Mouse (Mus musculus): ENCODE results near the gene Irf6. TPM values are rescaled to one million over a fixed set of nuclear protein-coding genes. Genes with fewer than 3 reads are reported as not detected.
A peak's percentile ranks its signal among the peaks of the same experiment; 100 is the strongest.

Irf6 gene
- polyA plus RNA-seq, 1 experiment = 18.1 TPM

GRCm38 (mm10) chr1:193145101-193145500 lies 7.8 kb upstream of the Irf6 start:
- H3K27ac ChIP-seq (ENCODE audit: insufficient read depth, low read length) = no peak overlapping the region
- no peaks in the 10 kb centered on the region for H3K27me3 ChIP-seq (ENCODE audit: control insufficient read depth, insufficient read depth, low read length, poor library complexity, severe bottlenecking)
- no peaks in the 10 kb centered on the region for H3K9me3 ChIP-seq (replicated peaks; ENCODE audit: control insufficient read depth, insufficient read depth, low read length, poor library complexity, severe bottlenecking)
- H3K36me3 ChIP-seq (ENCODE audit: control insufficient read depth, insufficient read depth, low read length, poor library complexity, severe bottlenecking) = no peaks in the 10 kb centered on the region
- no peaks in the 10 kb centered on the region for H3K4me1 ChIP-seq (ENCODE audit: control insufficient read depth, insufficient read depth, low read length)
- H3K9ac ChIP-seq (ENCODE audit: low read depth, poor library complexity, severe bottlenecking) = no peak overlapping the region
- H3K4me3 ChIP-seq (ENCODE audit: low read depth, low read length) = no peak overlapping the region
- TF ChIP-seq POLR2A (IDR thresholded peaks at IDR 0.05; ENCODE audit: insufficient read depth, low read length) = no peak
- no peak for TF ChIP-seq EP300 (IDR thresholded peaks at IDR 0.05; ENCODE audit: insufficient read depth, low read depth, low read length)
- TF ChIP-seq CTCF (IDR thresholded peaks at IDR 0.05; ENCODE audit: low read depth, low read length) = no peak

DNA sequence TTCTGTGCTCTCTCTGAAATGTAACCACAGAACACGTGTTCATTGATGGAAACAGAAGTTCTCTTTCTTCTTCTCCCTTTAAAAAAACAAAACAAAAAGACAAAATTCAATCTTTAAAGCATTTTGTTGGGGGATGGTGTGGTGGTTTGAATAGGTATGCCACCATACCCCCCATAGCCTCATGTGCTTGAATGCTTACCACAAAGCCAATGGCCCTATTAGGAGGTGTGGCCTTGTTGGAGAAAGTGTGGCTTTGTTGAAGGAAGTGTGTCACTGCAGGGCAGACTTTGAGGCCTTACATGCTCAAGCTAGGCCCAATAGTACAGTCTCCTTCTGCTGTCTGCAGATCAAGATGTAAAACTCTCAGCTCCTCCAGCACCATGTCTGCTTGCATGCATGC lies 6.5 kb upstream of the Irf6 start:
- Histone ChIP-seq H3K9me3 (replicated peaks; ENCODE audit: control insufficient read depth, insufficient read depth, low read length, poor library complexity, severe bottlenecking) (no peaks in the 10 kb centered on the region), H3K4me3 (ENCODE audit: low read depth, low read length) (no peak overlapping the region), H3K9ac (ENCODE audit: low read depth, poor library complexity, severe bottlenecking) (no peak overlapping the region), H3K27ac (ENCODE audit: insufficient read depth, low read length) (no peak overlapping the region), H3K27me3 (ENCODE audit: control insufficient read depth, insufficient read depth, low read length, poor library complexity, severe bottlenecking) (no peaks in the 10 kb centered on the region), H3K36me3 (ENCODE audit: control insufficient read depth, insufficient read depth, low read length, poor library complexity, severe bottlenecking) (no peaks in the 10 kb centered on the region), H3K4me1 (ENCODE audit: control insufficient read depth, insufficient read depth, low read length) (no peaks in the 10 kb centered on the region)
- TF ChIP-seq POLR2A (IDR thresholded peaks at IDR 0.05; ENCODE audit: insufficient read depth, low read length) = no peak
- TF ChIP-seq EP300 (IDR thresholded peaks at IDR 0.05; ENCODE audit: insufficient read depth, low read depth, low read length) = no peak
- no peak for TF ChIP-seq CTCF (IDR thresholded peaks at IDR 0.05; ENCODE audit: low read depth, low read length)

DNA sequence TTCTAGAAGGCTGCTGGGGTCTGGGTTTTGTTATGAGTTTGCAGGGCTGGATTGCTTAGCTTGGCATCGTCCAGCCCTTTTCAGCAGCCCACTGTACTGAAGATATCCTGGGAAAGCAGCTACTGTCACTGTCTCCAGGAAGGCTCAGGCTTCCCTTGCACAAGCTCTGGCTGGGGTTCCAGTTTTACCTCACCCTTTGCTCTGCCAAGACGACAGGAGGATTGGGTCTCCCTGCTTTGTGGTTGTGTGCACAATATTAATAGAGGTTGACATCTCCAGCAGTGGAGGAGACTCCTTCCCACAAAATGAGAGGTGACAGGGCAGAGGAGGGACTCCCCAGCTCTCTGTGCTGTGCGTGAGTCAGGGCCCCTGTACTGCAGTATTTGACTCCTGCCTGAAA lies 3.7 kb upstream of the Irf6 start:
- Histone ChIP-seq H3K4me3 (ENCODE audit: low read depth, low read length) (no peak overlapping the region), H3K9ac (ENCODE audit: low read depth, poor library complexity, severe bottlenecking) (no peak overlapping the region), H3K9me3 (replicated peaks; ENCODE audit: control insufficient read depth, insufficient read depth, low read length, poor library complexity, severe bottlenecking) (no peaks in the 10 kb centered on the region), H3K36me3 (ENCODE audit: control insufficient read depth, insufficient read depth, low read length, poor library complexity, severe bottlenecking) (no peaks in the 10 kb centered on the region), H3K27me3 (ENCODE audit: control insufficient read depth, insufficient read depth, low read length, poor library complexity, severe bottlenecking) (no peaks in the 10 kb centered on the region), H3K4me1 (ENCODE audit: control insufficient read depth, insufficient read depth, low read length) (no peaks in the 10 kb centered on the region), H3K27ac (ENCODE audit: insufficient read depth, low read length) (no peak overlapping the region)
- TF ChIP-seq CTCF (IDR thresholded peaks at IDR 0.05; ENCODE audit: low read depth, low read length) = no peak
- no peak for TF ChIP-seq POLR2A (IDR thresholded peaks at IDR 0.05; ENCODE audit: insufficient read depth, low read length)
- no peak for TF ChIP-seq EP300 (IDR thresholded peaks at IDR 0.05; ENCODE audit: insufficient read depth, low read depth, low read length)

GRCm38 (mm10) chr1:193151134-193151533 lies 1.8 kb upstream of the Irf6 start:
- Histone ChIP-seq H3K27me3 (ENCODE audit: control insufficient read depth, insufficient read depth, low read length, poor library complexity, severe bottlenecking) (no peaks in the 10 kb centered on the region), H3K9me3 (replicated peaks; ENCODE audit: control insufficient read depth, insufficient read depth, low read length, poor library complexity, severe bottlenecking) (no peaks in the 10 kb centered on the region)
- TF ChIP-seq POLR2A (IDR thresholded peaks at IDR 0.05; ENCODE audit: insufficient read depth, low read length) (no peak), EP300 (IDR thresholded peaks at IDR 0.05; ENCODE audit: insufficient read depth, low read depth, low read length) (no peak), CTCF (IDR thresholded peaks at IDR 0.05; ENCODE audit: low read depth, low read length) (no peak)

GRCm38 (mm10) chr1:193153561-193153960 lies 650 bp downstream of the Irf6 start:
- H3K9me3 ChIP-seq (replicated peaks; ENCODE audit: control insufficient read depth, insufficient read depth, low read length, poor library complexity, severe bottlenecking) = no peaks in the 10 kb centered on the region
- H3K36me3 ChIP-seq (ENCODE audit: control insufficient read depth, insufficient read depth, low read length, poor library complexity, severe bottlenecking) = no peaks in the 10 kb centered on the region
- H3K27me3 ChIP-seq (ENCODE audit: control insufficient read depth, insufficient read depth, low read length, poor library complexity, severe bottlenecking) = no peaks in the 10 kb centered on the region
- H3K4me1 ChIP-seq (ENCODE audit: control insufficient read depth, insufficient read depth, low read length) = no peaks in the 10 kb centered on the region
- H3K9ac ChIP-seq (ENCODE audit: low read depth, poor library complexity, severe bottlenecking) = peak overlapping the region; percentile 67
- no peak for TF ChIP-seq EP300 (IDR thresholded peaks at IDR 0.05; ENCODE audit: insufficient read depth, low read depth, low read length)
- TF ChIP-seq POLR2A (IDR thresholded peaks at IDR 0.05; ENCODE audit: insufficient read depth, low read length) = no peak
- TF ChIP-seq CTCF (IDR thresholded peaks at IDR 0.05; ENCODE audit: low read depth, low read length) = no peak
- no peak overlapping the region for H3K27ac ChIP-seq (ENCODE audit: insufficient read depth, low read length)
- H3K4me3 ChIP-seq (ENCODE audit: low read depth, low read length) = peak overlapping the region; percentile 84

More at GRCm38 (mm10) chr1:193151134-193151533, 1.8 kb upstream of the Irf6 start:
- no peak overlapping the region for H3K9ac ChIP-seq (ENCODE audit: low read depth, poor library complexity, severe bottlenecking)
- H3K27ac ChIP-seq (ENCODE audit: insufficient read depth, low read length) = no peak overlapping the region
- H3K4me1 ChIP-seq (ENCODE audit: control insufficient read depth, insufficient read depth, low read length) = no peaks in the 10 kb centered on the region
- no peak overlapping the region for H3K4me3 ChIP-seq (ENCODE audit: low read depth, low read length)
- no peaks in the 10 kb centered on the region for H3K36me3 ChIP-seq (ENCODE audit: control insufficient read depth, insufficient read depth, low read length, poor library complexity, severe bottlenecking)

DNA sequence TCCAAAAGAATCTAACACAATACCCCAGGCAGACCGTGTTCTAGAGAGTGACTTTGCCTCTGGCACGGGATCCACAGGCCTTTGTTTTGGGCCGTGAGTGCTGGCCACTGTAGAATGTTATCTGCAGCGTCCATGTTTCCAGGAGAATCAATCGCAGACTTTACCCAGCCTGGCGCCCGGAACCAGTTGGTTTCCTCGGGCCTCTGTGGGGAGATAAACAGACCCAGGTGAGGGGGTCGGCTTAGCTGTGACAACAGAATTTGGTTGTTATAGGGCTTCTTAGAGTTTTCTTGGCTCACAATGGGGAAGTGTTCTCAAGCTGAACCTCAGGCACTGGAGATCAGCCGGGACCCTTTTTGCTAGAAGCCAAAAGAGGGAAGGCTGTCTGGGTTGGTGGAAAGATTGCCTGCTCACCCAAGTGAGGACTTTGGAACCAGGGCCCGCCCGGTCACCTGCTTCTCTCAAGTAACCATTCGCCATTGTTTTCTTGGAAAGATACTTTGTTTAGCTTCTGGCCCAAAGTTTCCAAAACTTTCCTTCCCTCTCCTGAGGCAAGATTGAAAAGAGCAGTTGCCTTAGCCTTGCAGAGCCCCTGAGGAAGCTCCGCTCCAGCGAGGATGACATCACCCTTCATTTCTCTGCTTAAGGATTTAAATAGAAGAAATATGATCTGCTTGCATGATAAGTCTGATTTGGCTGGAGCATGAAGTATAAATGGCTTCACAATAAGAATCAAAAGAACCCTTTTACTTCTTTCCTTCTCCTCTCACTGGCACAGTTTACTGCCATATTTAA lies 3.6 kb downstream of the Irf6 start:
- no peak overlapping the region for H3K4me3 ChIP-seq (ENCODE audit: low read depth, low read length)
- H3K36me3 ChIP-seq (ENCODE audit: control insufficient read depth, insufficient read depth, low read length, poor library complexity, severe bottlenecking) = no peaks in the 10 kb centered on the region
- no peak overlapping the region for H3K9ac ChIP-seq (ENCODE audit: low read depth, poor library complexity, severe bottlenecking)
- no peaks in the 10 kb centered on the region for H3K9me3 ChIP-seq (replicated peaks; ENCODE audit: control insufficient read depth, insufficient read depth, low read length, poor library complexity, severe bottlenecking)
- no peaks in the 10 kb centered on the region for H3K27me3 ChIP-seq (ENCODE audit: control insufficient read depth, insufficient read depth, low read length, poor library complexity, severe bottlenecking)
- H3K4me1 ChIP-seq (ENCODE audit: control insufficient read depth, insufficient read depth, low read length) = no peaks in the 10 kb centered on the region
- H3K27ac ChIP-seq (ENCODE audit: insufficient read depth, low read length) = no peak overlapping the region
- TF ChIP-seq POLR2A (IDR thresholded peaks at IDR 0.05; ENCODE audit: insufficient read depth, low read length) = no peak
- no peak for TF ChIP-seq EP300 (IDR thresholded peaks at IDR 0.05; ENCODE audit: insufficient read depth, low read depth, low read length)
- TF ChIP-seq CTCF (IDR thresholded peaks at IDR 0.05; ENCODE audit: low read depth, low read length) = no peak
